Mouse (Mus musculus) embryonic stem cell, embryonic (primary cell): ENCODE results near the gene Tmem179.

ENCODE experiments used
- CTCF ChIA-PET, 4 experiments: fragments of 300-600 bp in 2 of 4; fragments of 350-600 bp in 2 of 4; sonication (Branson Sonifier 250); formaldehyde crosslinking; loops; one replicate each; lab custom pipeline; 2022; ENCODE audit warnings: inconsistent platforms in 2 of 4; lab: Charles Lee
- POLR2A ChIA-PET, 4 experiments: fragments of 300-600 bp in 2 of 4; fragments of 350-600 bp in 2 of 4; sonication (Branson Sonifier 250); formaldehyde crosslinking; loops; one replicate each; lab custom pipeline; 2022; ENCODE audit warnings: antibody characterized with exemption in 4 of 4, inconsistent platforms in 1 of 4; lab: Charles Lee

Gene Tmem179

DNA sequence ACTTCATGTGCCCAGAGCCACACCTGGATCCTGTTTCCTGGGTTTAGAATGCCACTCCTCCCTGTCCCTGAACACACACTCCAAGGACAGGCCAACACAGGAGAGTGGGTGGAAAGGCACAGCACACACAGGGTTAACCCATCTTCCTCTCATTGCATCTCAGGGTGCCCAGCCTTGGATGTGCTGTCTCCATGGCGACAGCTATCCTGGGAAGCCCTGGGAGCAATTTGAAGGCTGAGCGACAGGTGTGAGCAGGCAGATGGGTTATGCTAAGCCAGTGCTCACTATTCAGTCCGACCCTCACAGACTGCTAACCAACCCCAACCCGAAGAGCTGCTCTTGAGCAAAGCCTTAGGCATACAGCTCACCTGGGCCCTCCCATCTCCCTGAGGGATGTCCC is 9.3 kb downstream of the Tmem179 start:
- ChIA-PET CTCF (interaction anchor here in 1 of 4 experiments (0.8 to 1.1 kb wide), 2 partner anchors 11 to 33 kb away, joined by 3 read pairs; no protein-coding TSS in a partner anchor), POLR2A (interaction anchor here in 1 of 4 experiments (1.1 to 2.2 kb wide), 2 partner anchors 9 to 12 kb away, joined by 3 to 8 read pairs; partner anchors contain the start of gene Tmem179)

DNA sequence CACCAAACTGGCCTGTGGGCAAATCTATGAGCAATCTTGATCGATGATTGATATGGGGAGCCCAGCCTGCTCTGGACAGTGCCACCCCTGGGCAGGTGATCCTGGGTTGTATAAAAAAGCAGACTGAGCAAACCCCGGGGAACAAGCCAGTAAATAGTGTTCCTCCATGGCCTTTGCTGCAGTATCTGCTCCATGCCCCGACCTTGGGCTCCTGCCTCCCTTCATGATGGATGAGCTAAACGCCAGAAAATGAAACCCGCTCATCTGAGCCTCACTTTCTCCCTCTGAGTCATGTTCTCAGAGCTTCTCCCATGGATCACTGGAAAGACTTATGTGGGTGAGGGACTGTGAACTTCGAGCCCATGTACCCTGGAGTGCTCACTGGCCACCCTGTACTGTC is 10.3 kb downstream of the Tmem179 start:
- POLR2A ChIA-PET: interaction anchor here in 3 of 4 experiments (0.5 to 2.2 kb wide), 5 partner anchors 10 to 774 kb away, joined by 3 to 8 read pairs (median 4); partner anchors contain the start of gene Tmem179 (in 1 of the 3)
- CTCF ChIA-PET: interaction anchor here in 3 of 4 experiments (0.6 to 1.7 kb wide), 6 partner anchors 12 to 367 kb away, joined by 3 to 15 read pairs (median 3); no protein-coding TSS in a partner anchor

DNA sequence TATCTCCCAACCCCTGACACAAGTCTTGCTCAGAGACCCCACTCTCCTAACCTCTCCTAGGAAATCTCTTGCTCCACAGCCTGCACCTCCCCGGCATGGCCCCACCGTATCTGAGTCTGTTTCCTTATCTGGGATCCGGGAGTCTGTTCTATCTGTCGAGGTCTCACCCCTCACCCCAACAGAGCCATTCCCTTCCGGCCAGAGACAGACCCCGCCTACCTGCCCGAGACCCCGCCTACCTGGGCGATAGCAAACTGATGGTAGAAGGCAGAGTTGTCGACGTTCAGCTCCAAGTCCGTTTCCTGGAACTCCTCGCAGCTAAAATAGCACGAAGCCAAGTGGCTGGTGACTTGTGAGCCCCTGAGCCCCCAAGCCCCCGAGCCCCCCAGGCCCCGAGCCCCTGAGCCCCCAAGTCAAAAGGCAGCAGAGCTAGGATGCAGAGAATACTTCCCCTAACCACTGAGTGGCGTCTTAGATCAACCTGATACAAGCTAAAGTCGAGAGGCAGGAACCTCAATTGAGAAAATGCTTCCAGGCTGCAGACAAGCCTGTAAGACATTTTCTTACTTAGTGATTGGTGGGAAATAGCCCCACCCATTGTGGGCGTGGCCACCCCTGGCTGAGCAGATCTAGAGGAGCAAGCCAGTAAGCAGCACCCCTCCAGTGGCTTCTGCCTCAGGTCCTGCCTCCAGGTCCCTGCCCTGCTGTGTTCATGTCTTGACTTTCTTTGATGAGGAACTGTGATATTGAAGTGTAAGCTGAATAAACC is 13.4 kb downstream of the Tmem179 start:
- CTCF ChIA-PET: interaction anchor here in 3 of 4 experiments (0.6 to 1.5 kb wide), 8 partner anchors 12 to 689 kb away, joined by 3 to 7 read pairs (median 4); partner anchors contain the start of genes Akt1 (in 1 of the 3) and Zfyve21 (in 1 of the 3)
- POLR2A ChIA-PET: interaction anchor here in 3 of 4 experiments (0.5 to 1.7 kb wide), 9 partner anchors 10 to 809 kb away, joined by 3 to 6 read pairs (median 3); no protein-coding TSS in a partner anchor

DNA sequence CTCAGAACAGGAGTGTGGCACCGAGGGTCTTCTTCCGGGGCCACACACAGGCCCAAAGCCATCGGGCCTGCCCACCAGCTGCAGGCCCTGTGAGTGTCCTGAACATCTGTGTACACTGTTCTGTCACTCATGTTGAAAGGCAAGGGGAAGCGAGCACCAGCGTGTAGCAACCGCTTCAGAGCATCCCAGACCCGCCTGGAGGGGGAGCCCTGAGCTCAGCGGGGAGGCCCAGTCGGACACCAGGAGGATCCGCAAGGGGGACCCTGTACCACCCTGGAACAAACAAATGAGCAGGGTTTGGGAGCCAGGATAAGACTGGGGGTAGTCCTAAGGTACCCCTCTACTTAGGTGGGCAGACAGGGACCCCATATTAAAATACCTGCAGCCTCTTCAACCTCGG is 17.9 kb downstream of the Tmem179 start:
- ChIA-PET CTCF (interaction anchor here in 3 of 4 experiments (0.5 to 1.5 kb wide), 28 partner anchors 8 to 385 kb away, joined by 3 to 9 read pairs (median 3); partner anchors contain the start of gene A530016L24Rik (in 1 of the 3)), POLR2A (interaction anchor here in 2 of 4 experiments (0.8 to 1.3 kb wide), 2 partner anchors 18 to 80 kb away, joined by 3 to 4 read pairs; no protein-coding TSS in a partner anchor)

DNA sequence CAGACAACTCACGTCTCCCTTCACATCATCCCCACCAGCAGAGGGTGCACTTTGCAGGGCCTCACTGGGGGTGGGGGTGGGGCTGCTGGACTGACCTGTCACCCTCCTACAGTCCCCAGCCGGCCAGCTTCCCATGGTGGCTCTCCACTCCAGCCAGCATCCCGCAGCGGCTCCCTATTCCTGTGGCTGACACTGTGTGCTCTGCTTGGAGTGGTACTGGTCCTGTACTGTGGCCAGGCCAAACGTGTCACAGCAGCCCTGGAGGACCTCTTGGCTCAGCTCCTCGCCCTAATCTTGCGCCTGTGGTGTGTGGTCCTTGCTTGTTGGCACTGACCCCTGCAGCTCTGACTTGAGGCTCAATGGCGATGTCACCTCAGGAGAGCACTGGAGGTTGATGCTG is 18.8 kb downstream of the Tmem179 start:
- POLR2A ChIA-PET: interaction anchor here in 2 of 4 experiments (1.3 kb wide), 2 partner anchors 12 to 17 kb away, joined by 3 read pairs; no protein-coding TSS in a partner anchor
- CTCF ChIA-PET: interaction anchor here in 2 of 4 experiments (0.6 to 1.5 kb wide), 9 partner anchors 9 to 209 kb away, joined by 3 to 9 read pairs (median 4); partner anchors contain the start of gene A530016L24Rik (in 1 of the 2)

DNA sequence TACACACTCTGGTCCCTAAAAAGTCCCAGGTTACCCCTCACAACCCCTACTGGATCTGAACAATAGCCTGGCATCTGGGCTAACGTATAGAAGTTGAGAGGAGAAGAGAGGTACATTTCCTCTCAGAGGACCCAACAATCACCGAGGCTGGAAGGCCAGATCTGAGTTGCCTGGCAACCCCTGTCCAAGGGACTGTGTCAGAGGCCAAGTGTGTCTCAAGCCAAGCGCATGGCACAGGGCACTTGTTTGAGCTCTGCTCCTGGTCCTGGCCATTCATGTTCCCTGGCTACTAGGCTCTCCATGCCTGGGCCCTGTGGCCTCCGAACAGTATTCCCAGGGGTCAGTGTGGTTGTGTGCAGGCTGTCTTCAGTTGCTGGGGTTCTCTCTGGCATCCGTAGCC is 20.4 kb downstream of the Tmem179 start:
- ChIA-PET POLR2A (no interaction called here), CTCF (interaction anchor here in 2 of 4 experiments (1.3 to 1.4 kb wide), 2 partner anchors 11 to 48 kb away, joined by 3 read pairs; no protein-coding TSS in a partner anchor)

DNA sequence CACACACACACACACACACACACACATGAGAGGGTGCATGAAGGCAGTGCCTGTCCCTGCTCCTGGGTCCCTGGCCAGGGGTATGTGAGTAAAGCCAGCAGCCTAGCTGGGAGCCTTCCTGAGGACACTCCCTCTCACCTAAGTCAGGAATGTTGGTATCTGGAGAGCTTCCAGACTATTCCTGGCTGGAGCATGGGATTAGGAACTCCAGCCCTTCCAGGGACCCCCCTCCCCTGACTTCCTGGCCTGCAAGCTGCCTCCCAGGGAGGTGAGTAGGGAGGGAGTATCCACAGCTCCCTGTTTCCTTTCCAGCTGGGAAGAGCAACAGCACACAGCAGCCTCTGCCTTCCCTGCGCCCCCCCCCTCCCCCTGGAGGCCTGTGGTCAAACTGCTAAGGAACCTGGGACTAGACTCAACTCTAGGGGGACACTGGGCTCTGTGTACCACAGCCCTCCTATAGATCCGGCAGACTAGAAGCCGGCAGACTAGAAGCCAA is 26.1 kb downstream of the Tmem179 start:
- POLR2A ChIA-PET: interaction anchor here in 1 of 4 experiments (0.9 to 1.5 kb wide), 2 partner anchors 51 to 62 kb away, joined by 3 to 7 read pairs; no protein-coding TSS in a partner anchor
- CTCF ChIA-PET: interaction anchor here (0.6 to 1.8 kb wide), 11 partner anchors 8 to 1919 kb away, joined by 3 to 10 read pairs (median 3); partner anchors contain the start of gene Akt1 (in 1 of the 4)

DNA sequence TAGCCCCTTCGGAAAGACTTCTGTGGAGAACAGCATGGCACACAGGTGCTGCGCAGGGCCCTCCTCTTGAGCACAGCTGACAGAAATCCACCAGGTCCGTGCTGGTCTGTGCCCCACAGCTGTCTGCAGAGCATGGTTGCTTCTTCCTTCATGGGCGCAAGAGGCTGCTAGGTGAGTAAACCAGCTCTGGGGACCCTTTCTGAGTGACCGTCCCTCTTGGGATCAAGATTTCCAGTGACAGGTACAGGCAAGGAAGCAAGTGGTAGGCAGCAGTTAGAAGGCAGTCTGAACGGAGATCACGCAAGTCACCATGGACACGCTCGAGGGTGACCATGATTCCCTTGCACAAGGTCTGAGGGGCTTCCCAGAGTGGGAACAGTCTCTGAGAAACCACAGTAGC is 27.0 kb downstream of the Tmem179 start:
- CTCF ChIA-PET: interaction anchor here in 2 of 4 experiments (1.2 to 1.8 kb wide), 6 partner anchors 9 to 186 kb away, joined by 3 to 10 read pairs (median 5); partner anchors contain the start of gene Akt1 (in 1 of the 2)
- POLR2A ChIA-PET: interaction anchor here in 2 of 4 experiments (0.6 to 1.0 kb wide), 2 partner anchors 12 to 381 kb away, joined by 3 to 4 read pairs; no protein-coding TSS in a partner anchor

DNA sequence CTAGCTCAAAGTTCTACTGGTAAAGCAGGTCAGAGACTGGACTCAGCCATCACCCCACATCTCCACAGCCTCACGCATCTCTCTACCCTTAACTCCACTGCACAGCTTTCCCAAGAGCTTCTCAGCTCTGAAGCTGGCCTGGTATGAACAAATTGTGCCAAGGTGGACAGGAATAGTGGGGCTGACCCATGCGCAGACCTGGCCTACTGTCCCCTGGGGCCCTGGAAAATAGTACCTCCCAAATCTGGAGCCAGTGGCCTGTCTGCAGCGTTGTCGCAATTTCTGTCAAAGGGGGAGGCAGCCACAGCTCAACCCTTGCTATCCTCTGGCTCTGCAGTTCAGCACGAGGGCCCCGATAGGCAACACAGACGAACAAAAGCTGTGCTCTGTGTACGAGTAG is 27.4 kb downstream of the Tmem179 start, which contains the start of gene A530016L24Rik:
Gene A530016L24Rik (plus strand): TSS at position 315 of the 400 bp plus-strand sequence.
- POLR2A ChIA-PET: interaction anchor here in 2 of 4 experiments (0.6 to 1.0 kb wide), 2 partner anchors 13 to 381 kb away, joined by 3 to 4 read pairs; no protein-coding TSS in a partner anchor
- CTCF ChIA-PET: interaction anchor here in 2 of 4 experiments (1.2 to 1.7 kb wide), 4 partner anchors 9 to 186 kb away, joined by 3 to 5 read pairs (median 4); partner anchors contain the start of gene Akt1 (in 1 of the 2)

DNA sequence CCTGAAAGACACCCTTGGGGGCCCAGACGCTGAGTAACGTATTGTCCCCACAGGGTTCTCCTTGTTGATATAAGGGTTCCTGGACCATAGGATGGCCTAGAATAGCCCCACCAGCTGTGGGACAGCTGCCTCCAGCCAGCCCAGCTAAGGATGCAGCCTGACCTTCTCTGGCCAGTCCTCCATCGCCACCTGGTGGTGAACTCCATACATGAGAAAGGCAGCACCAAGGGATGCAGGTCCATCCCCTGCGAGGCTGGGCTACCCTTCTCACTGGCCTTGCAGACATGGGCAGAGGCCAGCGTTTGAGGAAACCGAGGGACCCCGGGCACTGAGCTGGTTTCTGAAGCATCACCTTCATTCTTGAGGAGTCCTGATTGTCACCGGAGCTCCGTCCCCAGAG is 42.8 kb downstream of the Tmem179 start:
- CTCF ChIA-PET: interaction anchor here (0.6 to 5.8 kb wide), 45 partner anchors 9 to 396 kb away, joined by 3 to 32 read pairs (median 4); partner anchors contain the start of genes Kif26a (in 3 of the 4), A530016L24Rik (in 1 of the 4) and Clba1 (in 1 of the 4)

DNA sequence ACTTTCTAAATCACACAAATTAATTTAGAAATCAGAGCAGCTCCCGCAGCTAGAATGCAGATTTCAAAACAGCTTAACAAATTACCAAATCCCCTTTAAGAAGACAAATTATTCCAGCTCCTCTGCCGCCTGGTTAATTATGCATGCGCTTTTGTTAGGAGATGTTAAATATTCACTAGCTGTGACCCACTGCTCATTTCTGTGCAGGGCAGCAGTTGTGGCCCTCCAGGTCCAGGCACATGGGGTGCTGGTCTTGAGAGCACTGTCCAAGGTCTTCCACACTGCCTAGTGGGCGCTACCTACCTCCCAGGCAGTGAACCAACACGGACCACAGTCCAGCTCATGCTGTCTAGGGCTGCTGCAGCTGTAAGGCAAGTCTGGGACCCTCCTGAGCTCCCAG is 46.3 kb downstream of the Tmem179 start:
- CTCF ChIA-PET: interaction anchor here in 2 of 4 experiments (0.8 to 5.8 kb wide), 8 partner anchors 14 to 356 kb away, joined by 3 to 32 read pairs (median 3); partner anchors contain the start of gene Kif26a (in 1 of the 2)

More for the DNA sequence above, 42.8 kb downstream of the Tmem179 start:
- POLR2A ChIA-PET: interaction anchor here in 2 of 4 experiments (0.6 to 1.2 kb wide), 2 partner anchors 328 to 329 kb away, joined by 3 to 5 read pairs; partner anchors contain the start of gene Kif26a (in 1 of the 2)

DNA sequence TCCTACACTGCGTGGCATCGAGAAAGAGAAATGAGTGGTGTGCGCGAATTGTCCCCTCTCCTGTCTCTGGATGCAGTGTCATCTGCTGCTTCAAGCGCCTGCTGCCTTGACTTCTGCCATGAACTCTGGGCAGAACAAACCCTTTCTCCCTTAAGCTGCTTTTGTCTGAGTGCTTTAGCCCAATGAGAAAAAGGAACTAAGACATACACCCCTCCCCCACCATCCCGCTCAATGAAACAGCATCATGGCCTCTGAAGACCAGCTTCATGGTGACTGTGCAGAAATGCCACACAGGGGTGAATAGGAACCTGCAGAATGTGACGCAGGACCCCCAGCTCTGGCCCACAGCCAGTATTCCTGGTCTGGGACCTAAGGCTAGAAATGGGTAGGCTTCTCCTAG is 47.2 kb downstream of the Tmem179 start:
- POLR2A ChIA-PET: interaction anchor here in 2 of 4 experiments (0.6 to 1.3 kb wide), 3 partner anchors 30 to 317 kb away, joined by 4 to 6 read pairs (median 5); no protein-coding TSS in a partner anchor
- CTCF ChIA-PET: interaction anchor here in 3 of 4 experiments (0.6 to 1.2 kb wide), 6 partner anchors 72 to 609 kb away, joined by 3 to 6 read pairs (median 3); no protein-coding TSS in a partner anchor

More for the DNA sequence above, 46.3 kb downstream of the Tmem179 start:
- POLR2A ChIA-PET: interaction anchor here in 1 of 4 experiments (0.6 to 1.3 kb wide), 3 partner anchors 30 to 318 kb away, joined by 3 to 5 read pairs (median 4); no protein-coding TSS in a partner anchor

DNA sequence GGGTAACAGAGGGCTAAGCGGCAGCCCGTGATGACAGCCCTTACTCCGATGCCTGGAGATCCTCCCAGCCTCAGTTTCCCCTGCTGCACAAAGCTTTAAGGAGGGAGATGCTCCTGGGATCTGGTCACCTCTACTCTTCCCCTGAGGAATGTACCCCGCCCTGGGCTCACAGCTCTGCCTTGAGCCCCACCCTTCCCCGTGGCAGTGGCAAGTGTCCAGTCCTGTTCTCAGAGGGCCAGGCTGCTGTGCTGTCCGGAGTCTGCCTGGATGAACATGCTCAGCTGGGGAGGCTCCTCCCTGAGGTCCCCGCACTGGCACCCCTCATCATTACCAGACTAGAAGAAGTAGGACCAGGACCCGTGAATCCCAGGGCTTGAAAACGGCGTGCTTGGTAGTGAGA is 49.2 kb downstream of the Tmem179 start:
- CTCF ChIA-PET: interaction anchor here in 1 of 4 experiments (0.7 kb wide), 1 partner anchor 322 kb away, joined by 3 read pairs; no protein-coding TSS in a partner anchor
- POLR2A ChIA-PET: no interaction called here

DNA sequence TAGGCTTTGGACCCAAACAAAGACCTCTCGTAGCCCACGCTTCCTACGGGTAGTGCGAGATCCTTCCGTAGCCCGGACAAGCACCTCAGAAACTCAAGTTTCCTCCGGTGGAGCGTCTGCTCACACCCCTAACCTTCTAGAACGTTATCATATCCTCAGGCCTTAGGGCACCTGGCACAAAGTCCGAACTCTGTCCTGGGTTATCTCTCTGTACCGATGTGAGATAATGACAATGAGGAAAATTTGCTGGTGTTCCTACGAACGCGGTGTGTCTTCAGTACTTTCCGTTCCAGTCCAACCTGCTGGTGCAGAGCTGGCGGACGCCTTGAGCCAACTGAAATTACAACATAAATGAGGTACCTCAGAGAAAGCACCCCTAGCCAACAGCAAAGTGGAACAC is 50.6 kb downstream of the Tmem179 start:
- POLR2A ChIA-PET: no interaction called here
- CTCF ChIA-PET: no interaction called here

DNA sequence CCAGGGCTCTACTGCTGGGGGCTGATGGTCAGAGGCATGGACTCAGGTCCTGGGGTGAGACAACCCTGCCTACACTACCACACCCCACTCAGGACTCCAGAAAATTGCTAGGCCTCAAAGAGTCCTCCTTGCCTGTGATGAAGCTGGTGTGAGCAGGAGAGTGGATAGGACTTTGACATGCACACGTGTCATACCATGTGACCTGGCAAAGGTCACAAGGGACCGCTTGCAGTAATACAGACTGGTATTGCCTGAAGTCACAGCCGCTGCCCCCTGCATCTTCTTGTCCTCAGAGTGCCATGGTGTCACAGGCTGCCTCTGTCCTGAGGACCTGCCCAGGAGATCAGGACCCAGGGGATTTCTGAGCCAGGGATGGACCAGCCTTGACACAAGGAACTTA is 52.0 kb downstream of the Tmem179 start:
- ChIA-PET CTCF (interaction anchor here in 1 of 4 experiments (0.6 kb wide), 1 partner anchor 172 kb away, joined by 5 read pairs; no protein-coding TSS in a partner anchor), POLR2A (interaction anchor here in 1 of 4 experiments (0.6 kb wide), 1 partner anchor 59 kb away, joined by 4 read pairs; no protein-coding TSS in a partner anchor)

DNA sequence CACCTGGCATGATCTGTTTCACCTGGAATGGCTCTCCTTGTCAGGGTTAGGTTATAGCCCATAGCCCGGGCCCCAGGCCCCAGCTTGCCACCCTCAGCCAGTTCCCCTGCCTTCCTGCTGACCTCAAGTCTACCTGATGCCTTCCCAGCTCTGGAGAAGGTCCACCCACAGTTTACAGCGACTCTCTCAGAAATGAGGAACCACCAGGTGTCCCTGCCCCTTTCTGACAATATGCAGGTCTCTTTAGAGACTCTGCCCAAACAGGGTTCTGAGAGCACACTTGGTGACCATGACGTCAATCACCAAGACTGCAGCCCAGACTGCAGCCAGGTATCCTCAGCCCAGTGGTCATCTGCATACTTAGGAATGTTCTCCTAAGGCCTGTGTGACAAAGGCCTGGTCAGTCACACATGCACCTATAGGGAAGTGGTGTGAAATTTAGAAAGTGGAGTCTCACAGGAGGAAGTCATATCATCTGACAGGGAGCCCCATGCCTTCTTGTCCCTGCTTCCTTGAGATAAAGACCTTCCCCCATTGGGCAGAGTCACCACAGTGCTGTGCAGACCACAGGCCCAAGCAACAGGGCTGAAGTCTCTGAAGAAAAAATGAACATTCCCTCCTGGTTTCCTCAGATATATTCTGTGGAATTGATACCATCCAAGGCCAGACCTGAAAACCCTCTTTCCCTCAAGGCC is 52.6 kb downstream of the Tmem179 start:
- ChIA-PET CTCF (interaction anchor here in 2 of 4 experiments (0.6 kb wide), 2 partner anchors 171 to 386 kb away, joined by 3 to 5 read pairs; no protein-coding TSS in a partner anchor), POLR2A (no interaction called here)
